Mouse (Mus musculus) bone marrow, adult 2 months (tissue): ENCODE data around the gene Dse.

Source experiments
- CTCF ChIP-seq: fragments of 200-500 bp; IDR thresholded peaks from 2 replicates; pipeline ENCODE4 v1.5.1; 2011; ENCODE audit warnings: low read length, control low read depth; ENCODE audit not compliant: control insufficient read depth, insufficient read depth
- POLR2A ChIP-seq: fragments of 200-500 bp; IDR thresholded peaks from 2 replicates; pipeline ENCODE4 v1.6.1; 2011; ENCODE audit warnings: low read depth, mild to moderate bottlenecking, control low read depth, low read length, borderline replicate concordance; ENCODE audit not compliant: control insufficient read depth

DNA sequence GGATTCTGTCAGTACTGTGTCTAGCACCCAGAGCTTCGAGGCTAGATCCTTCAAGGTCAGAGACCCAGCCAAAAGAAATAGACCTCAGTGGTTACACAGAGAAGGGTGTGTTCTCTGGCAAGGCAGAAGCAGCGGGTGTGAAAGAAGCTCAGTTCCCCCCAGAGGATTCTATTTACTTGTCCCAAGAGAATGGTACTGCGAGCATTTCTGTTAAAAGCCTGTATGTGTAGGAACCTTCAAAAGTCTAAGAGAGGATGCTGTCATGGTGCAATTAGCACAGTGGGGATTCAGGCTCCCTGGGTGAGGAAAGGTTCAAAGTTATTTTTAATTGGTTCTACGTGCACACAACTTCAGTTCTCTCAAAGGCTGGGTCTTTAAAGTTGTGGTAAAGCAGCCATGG is 22.0 kb downstream of the Dse start:
- TF ChIP-seq CTCF (no peak), POLR2A (no peak)
